ENCODE assay signal across 8 mouse cellular contexts in genomic region chr17:42985837-42986589, GRCm38 (mm10). TPM values are rescaled to one million over a fixed set of nuclear protein-coding genes. Genes with fewer than 3 reads are reported as not detected.
DNase-seq lines count a peak whose midpoint lies in the region; ATAC-seq lines count a peak whose summit lies in the region.
"Had no signal": no experiment of that assay in that cellular context is flagged by ENCODE, and none has a peak within 500 bp of the region (broad histone marks: within the 10 kb centered on the region; RNA-seq: fewer than 3 reads in every experiment).

No protein-coding gene starts in this region.

- no peak overlapping the region for H3K9ac ChIP-seq in neural tube, embryonic 15.5 days (replicated peaks)
- H3K9ac ChIP-seq: limb, embryonic 13.5 days had no signal

- no peaks in the 10 kb centered on the region for H3K27me3 ChIP-seq in embryonic facial prominence, embryonic 10.5 days (replicated peaks; ENCODE audit: low read depth, poor library complexity, severe bottlenecking)
- no peaks in the 10 kb centered on the region for H3K27me3 ChIP-seq in neural tube, embryonic 15.5 days (replicated peaks)
- H3K27me3 ChIP-seq: limb, embryonic 13.5 days had no signal

- H3K9me3 ChIP-seq in embryonic facial prominence, embryonic 10.5 days = no peaks in the 10 kb centered on the region
- H3K9me3 ChIP-seq in neural tube, embryonic 15.5 days (replicated peaks) = no peaks in the 10 kb centered on the region
- H3K9me3 ChIP-seq: limb, embryonic 13.5 days had no signal

- H3K36me3 ChIP-seq in embryonic facial prominence, embryonic 10.5 days (replicated peaks) = no peaks in the 10 kb centered on the region
- no peaks in the 10 kb centered on the region for H3K36me3 ChIP-seq in neural tube, embryonic 15.5 days
- H3K36me3 ChIP-seq: limb, embryonic 13.5 days had no signal

- no peak overlapping the region for H3K4me3 ChIP-seq in embryonic facial prominence, embryonic 10.5 days
- H3K4me3 ChIP-seq in neural tube, embryonic 15.5 days (replicated peaks) = no peak overlapping the region
- H3K4me3 ChIP-seq: limb, embryonic 13.5 days had no signal

- intact Hi-C loops in left cerebral cortex, postnatal 4 days (cut with DNase I) = no loop called here

- no peak overlapping the region for H3K4me2 ChIP-seq in neural tube, embryonic 15.5 days
- H3K4me2 ChIP-seq: limb, embryonic 13.5 days had no signal

- H3K27ac ChIP-seq in embryonic facial prominence, embryonic 10.5 days (replicated peaks) = no peak overlapping the region
- H3K27ac ChIP-seq in neural tube, embryonic 15.5 days (replicated peaks) = no peak overlapping the region
- H3K27ac ChIP-seq: limb, embryonic 13.5 days had no signal

- 48% methylated on average over 9 of the region's 9 CpGs for WGBS in embryonic facial prominence, embryonic 10.5 days
- WGBS in neural tube, embryonic 15.5 days = 60% methylated on average over 9 of the region's 9 CpGs

- no peak for ATAC-seq in neural tube, embryonic 15.5 days (ENCODE audit: low FRiP score)

- no peaks in the 10 kb centered on the region for H3K4me1 ChIP-seq in embryonic facial prominence, embryonic 10.5 days
- H3K4me1 ChIP-seq in neural tube, embryonic 15.5 days = no peaks in the 10 kb centered on the region
- H3K4me1 ChIP-seq: limb, embryonic 13.5 days had no signal

- DNase-seq in left cerebral cortex, postnatal 4 days = peak; percentile 18
- DNase-seq in left cerebral cortex, adult 18-20 months (ENCODE audit: low spot score in 2 of 2) = no peak
- DNase-seq in NIH3T3 (ENCODE audit: low read depth) = peak; percentile 24
- peak; percentile 47 for DNase-seq in embryonic facial prominence, embryonic 10.5 days (ENCODE audit: low spot score)
- peak; percentile 29 for DNase-seq in retina, postnatal 1 day
- DNase-seq in cerebellum, adult 8-10 months = no peak

RNA-seq across cellular contexts. Expression of gene Tnfrsf21, which starts 30.3 kb away (rescaled TPM):
- 10 to 100 TPM; 83.9 to 89.7 TPM for total RNA-seq in left cerebral cortex, postnatal 4 days (2021)
- total RNA-seq in left cerebral cortex, adult 18-20 months (2021) = 10 to 100 TPM; 79.0 to 82.4 TPM
- 23.6 and 25.2 TPM in 2 replicates for polyA plus RNA-seq in embryonic facial prominence, embryonic 10.5 days (2016; fragmentation: Nextera tagmentation; extraction: Ambion mirVana)
- 78.6 and 84.4 TPM in 2 replicates for polyA plus RNA-seq in neural tube, embryonic 15.5 days (2015; fragmentation: Nextera tagmentation; extraction: Ambion mirVana)

Comparison
In these comparisons a context has a peak if more than half of its experiments do, and no peak if none do; other contexts are left out.
1. DNase-seq: peak in left cerebral cortex, postnatal 4 days (single experiment), NIH3T3 (single experiment), embryonic facial prominence, embryonic 10.5 days (single experiment) and retina, postnatal 1 day (single experiment); none in left cerebral cortex, adult 18-20 months (0 of 2) and cerebellum, adult 8-10 months (single experiment).